Mouse (Mus musculus) thymus, adult 2 months (tissue): ENCODE results near the gene Arl15.

ENCODE experiments used
- CTCF ChIP-seq: fragments of 200-500 bp; IDR thresholded peaks from 2 replicates; pipeline ENCODE4 v1.5.1; 2012; ENCODE audit warnings: mild to moderate bottlenecking, control low read depth, low read length, moderate library complexity, borderline replicate concordance; ENCODE audit not compliant: control insufficient read depth, poor library complexity, insufficient read depth; ENCODE audit errors: extremely low read depth
- POLR2A ChIP-seq: fragments of 200-500 bp; IDR thresholded peaks from 2 replicates; pipeline ENCODE4 v1.6.1; 2012; ENCODE audit warnings: mild to moderate bottlenecking, low read length, control low read depth, moderate library complexity; ENCODE audit not compliant: control insufficient read depth, poor library complexity, insufficient read depth; ENCODE audit errors: extremely low read depth

- TF ChIP-seq POLR2A (no peak), CTCF (no peak)
Measured at GRCm38 (mm10) chr13:114145249-114145648, 350.9 kb downstream of the Arl15 start.
